Mouse (Mus musculus): ENCODE results near the gene Fgf13. TPM values are rescaled to one million over a fixed set of nuclear protein-coding genes. Genes with fewer than 3 reads are reported as not detected.

Fgf13 gene
- polyA plus RNA-seq, 1 experiment from 2014 or later = 3.9 TPM

- H3K9ac ChIP-seq (replicated peaks; ENCODE audit: low read length) = no peak overlapping the region
- no peak for ATAC-seq (ENCODE audit: low FRiP score, low TSS enrichment)
- H3K27me3 ChIP-seq (ENCODE audit: insufficient read depth, low read length) = no peaks in the 10 kb centered on the region; the same call in 1 of the 2 replicates
- no peaks in the 10 kb centered on the region for H3K36me3 ChIP-seq (ENCODE audit: insufficient read depth, low read length)
- no peaks in the 10 kb centered on the region for H3K4me1 ChIP-seq (ENCODE audit: insufficient read depth, low read length)
- no peaks in the 10 kb centered on the region for H3K9me3 ChIP-seq (ENCODE audit: low read length)
- H3K27ac ChIP-seq (ENCODE audit: low read length) = no peak overlapping the region
- H3K4me2 ChIP-seq (replicated peaks; ENCODE audit: low read depth, low read length) = no peak overlapping the region
- no peak overlapping the region for H3K4me3 ChIP-seq (ENCODE audit: low read length)
These were observed 366.7 kb downstream of the Fgf13 start for GRCm38 (mm10) chrX:59201146-59201545.

- no peak overlapping the region for H3K9ac ChIP-seq (replicated peaks; ENCODE audit: low read length)
- H3K27me3 ChIP-seq (ENCODE audit: insufficient read depth, low read length) = no peaks in the 10 kb centered on the region; the same call in 1 of the 2 replicates
- ATAC-seq (ENCODE audit: low FRiP score, low TSS enrichment) = no peak
- 68% methylated on average over 4 of the region's 4 CpGs for WGBS
- no peak overlapping the region for H3K27ac ChIP-seq (ENCODE audit: low read length)
- no peak overlapping the region for H3K4me2 ChIP-seq (replicated peaks; ENCODE audit: low read depth, low read length)
- H3K9me3 ChIP-seq (ENCODE audit: low read length) = no peaks in the 10 kb centered on the region
- H3K4me1 ChIP-seq (ENCODE audit: insufficient read depth, low read length) = no peaks in the 10 kb centered on the region
- no peak overlapping the region for H3K4me3 ChIP-seq (ENCODE audit: low read length)
- H3K36me3 ChIP-seq (ENCODE audit: insufficient read depth, low read length) = no peaks in the 10 kb centered on the region
These were observed 373.7 kb downstream of the Fgf13 start for GRCm38 (mm10) chrX:59194149-59194548.

GRCm38 (mm10) chrX:59186922-59187321 is 380.9 kb downstream of the Fgf13 start:
- ATAC-seq (ENCODE audit: low FRiP score, low TSS enrichment) = no peak
- 73% methylated on average over 4 of the region's 4 CpGs for WGBS
- H3K4me1 ChIP-seq (ENCODE audit: insufficient read depth, low read length) = no peaks in the 10 kb centered on the region
- no peaks in the 10 kb centered on the region for H3K36me3 ChIP-seq (ENCODE audit: insufficient read depth, low read length)
- H3K4me2 ChIP-seq (replicated peaks; ENCODE audit: low read depth, low read length) = no peak overlapping the region
- H3K27ac ChIP-seq (ENCODE audit: low read length) = no peak overlapping the region
- no peak overlapping the region for H3K9ac ChIP-seq (replicated peaks; ENCODE audit: low read length)
- no peaks in the 10 kb centered on the region for H3K9me3 ChIP-seq (ENCODE audit: low read length)
- H3K4me3 ChIP-seq (ENCODE audit: low read length) = no peak overlapping the region
- no peaks in the 10 kb centered on the region for H3K27me3 ChIP-seq (ENCODE audit: insufficient read depth, low read length)

- H3K27ac ChIP-seq (ENCODE audit: low read length) = no peak overlapping the region
- H3K4me1 ChIP-seq (ENCODE audit: insufficient read depth, low read length) = no peaks in the 10 kb centered on the region
- H3K4me2 ChIP-seq (replicated peaks; ENCODE audit: low read depth, low read length) = no peak overlapping the region
- no peak for ATAC-seq (ENCODE audit: low FRiP score, low TSS enrichment)
- no peaks in the 10 kb centered on the region for H3K9me3 ChIP-seq (ENCODE audit: low read length)
- no peaks in the 10 kb centered on the region; the same call in 1 of the 2 replicates for H3K27me3 ChIP-seq (ENCODE audit: insufficient read depth, low read length)
- H3K36me3 ChIP-seq (ENCODE audit: insufficient read depth, low read length) = no peaks in the 10 kb centered on the region
- no peak overlapping the region for H3K4me3 ChIP-seq (ENCODE audit: low read length)
- 69% methylated on average over 4 of the region's 4 CpGs for WGBS
- no peak overlapping the region for H3K9ac ChIP-seq (replicated peaks; ENCODE audit: low read length)
These were observed 385.5 kb downstream of the Fgf13 start for GRCm38 (mm10) chrX:59182323-59182722.

GRCm38 (mm10) chrX:59179627-59180026 is 388.2 kb downstream of the Fgf13 start:
- Histone ChIP-seq H3K27ac (ENCODE audit: low read length) (no peak overlapping the region), H3K4me1 (ENCODE audit: insufficient read depth, low read length) (no peaks in the 10 kb centered on the region), H3K9me3 (ENCODE audit: low read length) (no peaks in the 10 kb centered on the region), H3K4me3 (ENCODE audit: low read length) (no peak overlapping the region), H3K9ac (replicated peaks; ENCODE audit: low read length) (no peak overlapping the region), H3K4me2 (replicated peaks; ENCODE audit: low read depth, low read length) (no peak overlapping the region), H3K27me3 (ENCODE audit: insufficient read depth, low read length) (no peaks in the 10 kb centered on the region; the same call in 1 of the 2 replicates), H3K36me3 (ENCODE audit: insufficient read depth, low read length) (no peaks in the 10 kb centered on the region)
- no peak for ATAC-seq (ENCODE audit: low FRiP score, low TSS enrichment)
- WGBS = 70% methylated on average over 4 of the region's 4 CpGs

GRCm38 (mm10) chrX:59179081-59179596 is 388.7 kb downstream of the Fgf13 start:
- no peak overlapping the region for H3K4me3 ChIP-seq (ENCODE audit: low read length)
- H3K27ac ChIP-seq (ENCODE audit: low read length) = no peak overlapping the region
- no peaks in the 10 kb centered on the region for H3K9me3 ChIP-seq (ENCODE audit: low read length)
- no peaks in the 10 kb centered on the region for H3K4me1 ChIP-seq (ENCODE audit: insufficient read depth, low read length)
- WGBS = 33% methylated on average over 3 of the region's 3 CpGs
- no peak overlapping the region for H3K9ac ChIP-seq (replicated peaks; ENCODE audit: low read length)
- H3K4me2 ChIP-seq (replicated peaks; ENCODE audit: low read depth, low read length) = no peak overlapping the region
- no peak for ATAC-seq (ENCODE audit: low FRiP score, low TSS enrichment)
- no peaks in the 10 kb centered on the region; the same call in 1 of the 2 replicates for H3K27me3 ChIP-seq (ENCODE audit: insufficient read depth, low read length)
- H3K36me3 ChIP-seq (ENCODE audit: insufficient read depth, low read length) = no peaks in the 10 kb centered on the region

- H3K9ac ChIP-seq (replicated peaks; ENCODE audit: low read length) = no peak overlapping the region
- no peaks in the 10 kb centered on the region for H3K4me1 ChIP-seq (ENCODE audit: insufficient read depth, low read length)
- H3K27ac ChIP-seq (ENCODE audit: low read length) = no peak overlapping the region
- H3K4me2 ChIP-seq (replicated peaks; ENCODE audit: low read depth, low read length) = no peak overlapping the region
- H3K9me3 ChIP-seq (ENCODE audit: low read length) = no peaks in the 10 kb centered on the region
- WGBS = 60% methylated on average over 3 of the region's 3 CpGs
- no peaks in the 10 kb centered on the region; the same call in 1 of the 2 replicates for H3K27me3 ChIP-seq (ENCODE audit: insufficient read depth, low read length)
- no peaks in the 10 kb centered on the region for H3K36me3 ChIP-seq (ENCODE audit: insufficient read depth, low read length)
- no peak overlapping the region for H3K4me3 ChIP-seq (ENCODE audit: low read length)
- ATAC-seq (ENCODE audit: low FRiP score, low TSS enrichment) = no peak
These were observed 390.2 kb downstream of the Fgf13 start for GRCm38 (mm10) chrX:59177653-59178052.

- Histone ChIP-seq H3K27me3 (ENCODE audit: insufficient read depth, low read length) (no peaks in the 10 kb centered on the region), H3K36me3 (ENCODE audit: insufficient read depth, low read length) (no peaks in the 10 kb centered on the region), H3K4me3 (ENCODE audit: low read length) (no peak overlapping the region), H3K9me3 (ENCODE audit: low read length) (no peaks in the 10 kb centered on the region), H3K27ac (ENCODE audit: low read length) (no peak overlapping the region), H3K9ac (replicated peaks; ENCODE audit: low read length) (no peak overlapping the region), H3K4me1 (ENCODE audit: insufficient read depth, low read length) (no peaks in the 10 kb centered on the region), H3K4me2 (replicated peaks; ENCODE audit: low read depth, low read length) (no peak overlapping the region)
- WGBS = 2% methylated on average over 1 of the region's 1 CpGs
- ATAC-seq (ENCODE audit: low FRiP score, low TSS enrichment) = no peak
These were observed 395.7 kb downstream of the Fgf13 start for GRCm38 (mm10) chrX:59172200-59172599.

- no peak overlapping the region for H3K4me2 ChIP-seq (replicated peaks; ENCODE audit: low read depth, low read length)
- no peaks in the 10 kb centered on the region for H3K4me1 ChIP-seq (ENCODE audit: insufficient read depth, low read length)
- 88% methylated on average over 2 of the region's 2 CpGs for WGBS
- H3K36me3 ChIP-seq (ENCODE audit: insufficient read depth, low read length) = no peaks in the 10 kb centered on the region
- H3K4me3 ChIP-seq (ENCODE audit: low read length) = no peak overlapping the region
- no peak for ATAC-seq (ENCODE audit: low FRiP score, low TSS enrichment)
- H3K27me3 ChIP-seq (ENCODE audit: insufficient read depth, low read length) = no peaks in the 10 kb centered on the region
- no peaks in the 10 kb centered on the region for H3K9me3 ChIP-seq (ENCODE audit: low read length)
- H3K27ac ChIP-seq (ENCODE audit: low read length) = no peak overlapping the region
- H3K9ac ChIP-seq (replicated peaks; ENCODE audit: low read length) = no peak overlapping the region
These were observed 401.1 kb downstream of the Fgf13 start for GRCm38 (mm10) chrX:59166763-59167162.

- H3K4me3 ChIP-seq (ENCODE audit: low read length) = no peak overlapping the region
- 49% methylated on average over 2 of the region's 2 CpGs for WGBS
These were observed 425.9 kb downstream of the Fgf13 start for GRCm38 (mm10) chrX:59141947-59142346.

More at GRCm38 (mm10) chrX:59141947-59142346, 425.9 kb downstream of the Fgf13 start:
- no peak overlapping the region for H3K27ac ChIP-seq (ENCODE audit: low read length)
- no peaks in the 10 kb centered on the region for H3K4me1 ChIP-seq (ENCODE audit: insufficient read depth, low read length)
- no peaks in the 10 kb centered on the region for H3K36me3 ChIP-seq (ENCODE audit: insufficient read depth, low read length)
- no peak overlapping the region for H3K4me2 ChIP-seq (replicated peaks; ENCODE audit: low read depth, low read length)
- H3K9me3 ChIP-seq (ENCODE audit: low read length) = no peaks in the 10 kb centered on the region
- ATAC-seq (ENCODE audit: low FRiP score, low TSS enrichment) = no peak
- H3K9ac ChIP-seq (replicated peaks; ENCODE audit: low read length) = no peak overlapping the region
- H3K27me3 ChIP-seq (ENCODE audit: insufficient read depth, low read length) = peaks cover 5% of the 10 kb centered on the region; the same call in 1 of the 2 replicates

Measured in kidney, embryonic 16.5 days (tissue).